Mouse (Mus musculus): ENCODE data around the gene Dnah11.
A peak's percentile ranks its signal among the peaks of the same experiment; 100 is the strongest.

The Dnah11 gene

GRCm38 (mm10) chr12:118198386-118199093 is at the start of gene Dnah11:
Gene Dnah11 (minus strand): TSS chr12:118199043.
- DNase-seq (ENCODE audit: low spot score in 2 of 2) = peak; percentile 11 to 20

GRCm38 (mm10) chr12:118221182-118221581 is 22.3 kb upstream of the Dnah11 start:
- DNase-seq (ENCODE audit: low spot score in 2 of 2) = no peak

DNA sequence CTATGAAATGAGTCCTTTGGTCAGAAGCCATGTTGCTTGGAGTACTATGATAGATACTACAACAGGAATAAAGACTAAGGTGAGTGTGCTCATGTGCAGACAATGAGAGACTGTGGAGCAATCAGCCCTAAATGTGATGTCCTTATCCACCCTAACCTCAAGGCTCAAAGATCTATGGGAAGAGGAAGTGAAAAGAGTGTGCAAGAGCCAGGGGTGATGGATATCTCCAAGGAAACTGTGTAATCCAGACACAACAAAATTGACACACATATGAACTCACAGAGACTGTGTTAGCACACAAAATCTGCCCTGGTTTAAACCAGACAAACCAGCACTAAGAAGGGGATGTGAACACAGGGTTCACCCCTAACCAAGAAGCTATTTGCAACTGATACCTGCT is 21.2 kb upstream of the Dnah11 start:
- DNase-seq (ENCODE audit: low spot score in 2 of 2) = no peak

GRCm38 (mm10) chr12:118212163-118212562 is 13.3 kb upstream of the Dnah11 start:
- no peak for DNase-seq (ENCODE audit: low spot score in 2 of 2)

DNA sequence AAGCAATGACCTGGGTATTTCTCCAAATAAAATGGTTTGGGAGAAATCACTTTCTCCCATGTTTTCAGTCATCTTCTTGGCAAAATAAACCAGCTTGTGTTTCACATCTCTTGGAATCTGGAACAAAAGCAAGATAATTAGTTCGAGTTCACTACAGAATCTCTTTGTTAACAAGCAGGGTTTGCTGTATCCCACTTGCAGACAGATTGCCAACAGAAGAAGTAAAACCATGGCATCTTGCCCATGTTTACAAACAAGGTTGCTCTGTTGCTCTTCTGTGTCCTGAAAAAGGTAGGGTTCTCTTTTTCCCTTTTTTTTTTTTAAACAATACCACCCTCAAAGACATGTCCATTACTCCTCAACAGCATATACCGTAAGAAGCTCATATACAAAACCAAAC is 2.3 kb downstream of the Dnah11 start:
- DNase-seq (ENCODE audit: low spot score in 2 of 2) = no peak

- no peak for DNase-seq (ENCODE audit: low spot score in 2 of 2)
These were observed 9.3 kb downstream of the Dnah11 start for GRCm38 (mm10) chr12:118189535-118189934.

GRCm38 (mm10) chr12:118187663-118188062 is 11.2 kb downstream of the Dnah11 start:
- no peak for DNase-seq (ENCODE audit: low spot score in 2 of 2)

- DNase-seq (ENCODE audit: low spot score in 2 of 2) = no peak
These were observed 11.9 kb downstream of the Dnah11 start for GRCm38 (mm10) chr12:118186881-118187489.

DNA sequence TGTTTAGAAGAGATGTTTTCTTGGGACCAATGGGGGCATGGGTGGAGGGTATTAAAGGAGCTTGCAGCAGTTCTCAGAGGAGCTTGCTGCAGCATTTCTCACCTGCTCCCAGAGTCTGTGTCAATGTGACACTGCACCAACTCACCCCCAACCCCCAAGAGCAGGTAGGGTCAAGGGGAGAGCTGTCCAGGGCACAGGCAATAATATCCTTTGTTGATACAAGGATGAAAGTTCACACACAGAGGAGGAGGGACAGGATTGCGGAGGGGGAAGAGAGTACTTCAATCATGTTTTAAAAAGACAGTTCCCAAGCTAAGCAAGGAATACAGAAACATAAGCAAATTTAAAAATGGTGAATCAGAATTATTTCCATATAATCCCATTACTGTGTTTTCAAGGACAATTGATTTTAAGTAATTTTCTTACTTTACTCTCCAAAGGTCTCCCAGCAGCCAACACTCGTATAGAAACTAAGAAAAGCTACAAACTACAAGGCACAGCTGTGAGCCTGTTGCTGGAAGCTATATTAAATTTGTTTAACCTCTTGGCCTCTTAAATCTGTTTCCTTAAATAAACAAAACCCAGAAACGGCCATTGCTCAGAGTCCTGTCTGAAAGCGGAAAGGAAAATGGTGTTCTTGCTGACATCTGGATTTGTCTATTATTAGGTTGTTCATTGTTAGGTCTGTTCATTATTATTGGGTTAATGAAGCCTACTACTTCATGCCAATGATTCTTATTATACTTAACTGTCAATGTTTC is 12.5 kb downstream of the Dnah11 start:
- DNase-seq (ENCODE audit: low spot score in 2 of 2) = no peak

GRCm38 (mm10) chr12:118184731-118185130 is 14.1 kb downstream of the Dnah11 start:
- DNase-seq (ENCODE audit: low spot score in 2 of 2) = no peak

DNA sequence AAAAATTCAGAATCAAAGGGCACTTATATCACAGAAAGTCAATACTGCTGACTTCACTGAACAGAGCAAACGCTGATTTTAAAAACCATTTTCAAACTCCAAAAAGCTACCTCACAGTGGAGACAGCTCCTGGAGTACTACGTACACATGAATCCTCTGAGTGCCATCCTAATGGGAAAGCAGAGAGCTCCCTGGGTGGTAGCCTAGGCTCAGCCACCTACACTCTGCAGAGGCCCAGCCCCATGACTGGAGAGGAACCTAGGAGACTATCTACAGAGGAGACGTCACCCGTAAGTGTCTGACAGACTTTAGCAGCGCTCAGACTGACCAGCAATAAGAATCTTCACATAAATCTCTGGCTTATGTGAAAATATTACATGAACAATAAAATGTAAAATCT is 21.1 kb downstream of the Dnah11 start:
- no peak for DNase-seq (ENCODE audit: low spot score in 2 of 2)

DNA sequence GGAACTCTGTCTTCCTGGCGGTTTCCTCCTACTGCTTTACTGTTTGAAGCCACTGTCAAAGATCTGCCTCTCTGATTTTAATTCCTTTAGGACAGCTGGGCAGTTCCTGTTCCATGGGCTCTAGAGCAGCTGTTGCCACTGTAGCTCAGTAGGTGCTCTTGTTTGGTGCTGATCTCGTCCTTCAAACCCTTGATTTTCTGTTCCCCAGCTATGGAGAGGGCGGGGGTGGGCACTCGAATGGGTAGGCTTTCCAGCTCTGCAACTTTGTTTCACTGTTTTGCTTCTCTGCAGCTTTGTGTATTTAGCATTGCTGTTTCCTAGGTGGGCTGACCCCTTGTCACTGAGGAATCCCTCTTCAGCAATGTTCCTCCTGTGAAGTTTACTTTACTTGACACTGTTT is 34.1 kb downstream of the Dnah11 start:
- DNase-seq (ENCODE audit: low spot score in 2 of 2) = no peak

- DNase-seq (ENCODE audit: low spot score in 2 of 2) = no peak
These were observed 41.9 kb downstream of the Dnah11 start for GRCm38 (mm10) chr12:118156986-118157385.

DNA sequence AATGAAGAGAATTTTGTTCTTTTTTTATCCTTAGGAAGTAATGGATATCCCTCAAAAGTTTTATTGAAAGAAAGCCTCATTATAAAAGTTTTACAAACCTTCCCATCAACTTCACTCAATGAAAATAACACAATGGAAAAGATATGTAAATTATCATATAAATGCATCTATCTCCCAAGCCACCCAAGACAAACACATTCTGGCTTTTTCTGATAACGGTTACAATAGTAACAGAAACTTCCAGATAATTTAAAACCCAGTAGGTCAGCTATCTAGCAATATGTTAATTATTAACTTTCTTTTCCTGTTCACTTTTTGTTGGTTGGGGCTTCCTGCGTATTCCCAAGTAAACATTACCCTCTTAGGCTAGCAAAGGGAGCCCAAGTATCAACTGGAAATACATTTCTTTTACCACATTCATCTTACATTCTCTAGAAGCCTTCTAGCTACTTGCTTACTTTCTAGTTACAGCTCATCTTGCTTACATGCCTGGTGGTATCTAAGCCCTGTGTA is 51.3 kb downstream of the Dnah11 start:
- no peak for DNase-seq (ENCODE audit: low spot score in 2 of 2)

GRCm38 (mm10) chr12:118128116-118128515 is 70.7 kb downstream of the Dnah11 start:
- no peak for DNase-seq (ENCODE audit: low spot score in 2 of 2)

GRCm38 (mm10) chr12:118119668-118120067 is 79.2 kb downstream of the Dnah11 start:
- no peak for DNase-seq (ENCODE audit: low spot score in 2 of 2)

GRCm38 (mm10) chr12:118112599-118112998 is 86.2 kb downstream of the Dnah11 start:
- no peak for DNase-seq (ENCODE audit: low spot score in 2 of 2)

DNA sequence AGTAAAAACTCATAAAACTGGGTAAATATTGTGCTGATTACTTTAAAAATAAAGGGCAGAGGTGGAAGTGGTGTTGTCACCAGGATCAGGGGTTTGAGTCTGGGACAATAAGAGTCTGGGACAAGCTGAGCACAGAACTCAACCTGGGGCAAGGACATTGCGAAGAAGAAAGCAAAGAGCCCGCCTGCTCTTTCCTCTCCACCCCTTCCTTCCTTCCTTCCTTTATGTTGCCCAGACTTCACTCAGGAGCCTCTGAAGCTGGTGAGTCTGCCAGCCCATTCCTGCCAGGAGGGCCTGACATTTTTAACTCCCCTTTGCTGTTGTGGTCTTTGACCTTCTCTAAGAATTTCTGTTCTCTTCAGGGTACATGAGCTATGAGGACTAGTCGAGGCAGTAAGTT is 86.9 kb downstream of the Dnah11 start:
- DNase-seq (ENCODE audit: low spot score in 2 of 2) = no peak

- DNase-seq (ENCODE audit: low spot score in 2 of 2) = no peak
These were observed 91.1 kb downstream of the Dnah11 start for GRCm38 (mm10) chr12:118107719-118108118.

GRCm38 (mm10) chr12:118104520-118104919 is 94.3 kb downstream of the Dnah11 start:
- no peak for DNase-seq (ENCODE audit: low spot score in 2 of 2)

DNA sequence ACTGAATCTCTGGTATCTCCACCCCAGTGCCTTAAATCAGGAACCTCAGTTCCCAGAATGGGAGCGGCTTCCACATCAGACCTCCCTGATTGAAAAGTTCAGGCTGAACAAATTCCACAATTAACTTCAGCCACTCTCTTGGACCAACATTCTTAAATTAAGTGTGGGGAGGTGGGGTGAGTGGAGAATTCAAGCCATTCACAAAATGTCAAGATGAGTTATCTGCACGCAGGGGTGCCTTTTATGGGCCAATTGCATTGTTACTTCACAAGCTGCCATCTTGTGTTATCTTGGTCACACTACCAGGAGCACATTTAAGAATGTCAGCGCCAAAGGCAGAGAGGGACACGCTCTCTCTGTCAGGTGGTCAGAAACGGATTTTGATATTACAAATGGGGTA is 99.1 kb downstream of the Dnah11 start:
- DNase-seq (ENCODE audit: low spot score in 2 of 2) = no peak

DNA sequence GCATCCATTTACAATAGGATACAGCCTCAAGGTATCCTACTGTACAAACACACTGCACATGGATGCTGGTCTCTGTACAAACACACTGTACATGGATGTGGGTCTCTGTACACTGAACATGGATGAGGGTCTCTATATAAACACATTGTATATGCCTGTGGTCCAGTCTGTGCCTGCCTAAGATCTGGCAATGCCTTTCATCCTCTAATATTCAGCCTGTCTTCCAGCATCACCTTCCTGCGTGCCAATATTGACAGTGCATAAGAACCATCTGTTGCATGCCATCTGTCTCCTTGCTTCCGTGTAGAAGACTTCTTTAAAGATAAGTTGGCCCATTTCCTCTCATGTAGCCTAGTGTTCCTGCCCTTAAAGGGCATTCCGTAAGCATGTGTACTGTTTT is 100.6 kb downstream of the Dnah11 start:
- no peak for DNase-seq (ENCODE audit: low spot score in 2 of 2)

DNA sequence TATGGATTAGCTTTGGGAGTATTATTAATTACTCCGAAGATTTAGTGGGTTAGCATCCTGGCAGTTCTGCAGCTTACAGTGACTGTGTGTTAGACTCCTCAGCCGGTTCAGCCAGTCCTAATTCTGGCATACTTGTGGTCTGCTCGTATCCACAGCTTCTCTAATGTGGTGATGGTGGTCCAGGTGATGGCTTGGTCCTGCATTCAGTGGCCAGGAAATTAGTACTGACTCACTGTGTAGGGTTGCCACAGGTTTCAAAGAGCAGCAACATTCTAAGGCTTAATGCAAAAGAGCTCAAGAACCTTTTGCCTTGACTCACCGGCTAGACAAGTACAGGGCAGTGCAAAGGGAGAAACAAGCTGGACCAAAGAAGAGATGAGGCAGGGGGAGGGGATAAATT is 103.9 kb downstream of the Dnah11 start:
- no peak for DNase-seq (ENCODE audit: low spot score in 2 of 2)
